Mouse (Mus musculus) cerebellum, postnatal 25 days (tissue): ENCODE measurements at regions not wholly inside any gene's neighbourhood (a gene's known extent, or its start where the extent isn't known, plus 50 kb on each side); places are given as distances from the start of the nearest gene placed in this dataset.
A peak's percentile ranks its signal among the peaks of the same experiment; 100 is the strongest.

Experiments used
- DNase-seq, 2 experiments: peaks; one replicate each; pipeline ENCODE4 v3.0.0; 2021; ENCODE audit warnings: mixed read lengths in 2 of 2

- DNase-seq, result no peak
Observed at GRCm38 (mm10) chr14:98728863-98729262, 265.3 kb downstream of the Rpl36a-ps1 start.

GRCm38 (mm10) chr14:98722481-98722880 lies 271.6 kb downstream of the Rpl36a-ps1 start:
- DNase-seq, result no peak

GRCm38 (mm10) chr14:98721033-98721432 lies 273.1 kb downstream of the Rpl36a-ps1 start:
- DNase-seq, result no peak

GRCm38 (mm10) chr14:98708045-98708444 lies 286.1 kb downstream of the Rpl36a-ps1 start:
- no peak for DNase-seq

- no peak for DNase-seq
Observed at GRCm38 (mm10) chr14:98707574-98707973, 286.5 kb downstream of the Rpl36a-ps1 start.

- no peak for DNase-seq
Observed at GRCm38 (mm10) chr14:98703289-98703688, 290.8 kb downstream of the Rpl36a-ps1 start.

GRCm38 (mm10) chr14:98656533-98656932 lies 337.6 kb downstream of the Rpl36a-ps1 start:
- DNase-seq, result no peak

- no peak for DNase-seq
Observed at GRCm38 (mm10) chr14:98654191-98654809, 339.8 kb downstream of the Rpl36a-ps1 start.

GRCm38 (mm10) chr14:98651221-98651620 lies 342.9 kb downstream of the Rpl36a-ps1 start:
- DNase-seq, result no peak

GRCm38 (mm10) chr14:98650520-98650919 lies 343.6 kb downstream of the Rpl36a-ps1 start:
- DNase-seq, result no peak

GRCm38 (mm10) chr14:98647614-98648013 lies 346.5 kb downstream of the Rpl36a-ps1 start:
- DNase-seq, result no peak

- DNase-seq, result no peak
Observed at GRCm38 (mm10) chr14:98643756-98644155, 350.4 kb downstream of the Rpl36a-ps1 start.

GRCm38 (mm10) chr14:98642661-98643331 lies 351.3 kb downstream of the Rpl36a-ps1 start:
- no peak for DNase-seq

GRCm38 (mm10) chr14:98629026-98629425 lies 365.1 kb downstream of the Rpl36a-ps1 start:
- DNase-seq, result no peak

GRCm38 (mm10) chr14:98626476-98626875 lies 367.6 kb downstream of the Rpl36a-ps1 start:
- DNase-seq, result no peak

- no peak for DNase-seq
Observed at GRCm38 (mm10) chr14:98625867-98626266, 368.3 kb downstream of the Rpl36a-ps1 start.

- no peak for DNase-seq
Observed at GRCm38 (mm10) chr14:98605772-98606171, 388.3 kb downstream of the Rpl36a-ps1 start.

- DNase-seq, result no peak
Observed at GRCm38 (mm10) chr14:98596252-98596651, 397.9 kb downstream of the Rpl36a-ps1 start.

GRCm38 (mm10) chr14:98589846-98590245 lies 404.3 kb downstream of the Rpl36a-ps1 start:
- peak in 1 of 2 experiments; percentile 11 for DNase-seq

GRCm38 (mm10) chr14:98571644-98572043 lies 402.1 kb upstream of the Dach1 start:
- no peak for DNase-seq

- no peak for DNase-seq
Observed at GRCm38 (mm10) chr14:98562002-98562401, 392.4 kb upstream of the Dach1 start.

- DNase-seq, result no peak
Observed at GRCm38 (mm10) chr14:98539792-98540191, 370.2 kb upstream of the Dach1 start.

GRCm38 (mm10) chr14:98538267-98538666 lies 368.7 kb upstream of the Dach1 start:
- DNase-seq, result no peak

GRCm38 (mm10) chr14:98533600-98533999 lies 364.0 kb upstream of the Dach1 start:
- DNase-seq, result no peak

GRCm38 (mm10) chr14:98520966-98521365 lies 351.4 kb upstream of the Dach1 start:
- no peak for DNase-seq
